Mouse (Mus musculus) left cerebral cortex, adult 6 months (tissue): Measurements from ENCODE around the gene Cblc. TPM values are rescaled to one million over a fixed set of nuclear protein-coding genes. Genes with fewer than 3 reads are reported as not detected.

Experiments
- long read RNA-seq, 2 experiments: library from polyadenylated mRNA; unstranded; transcript quantifications; one replicate each; pipeline ENCODE4 v2.0.0; 2019 to 2020
- polyA plus RNA-seq: library from polyadenylated mRNA; unstranded; fragments of <200 nt; fragmentation: Nextera tagmentation; gene quantifications from 2 replicates; pipeline ENCODE4 v1.2.3, GENCODE M21; 2021

The Cblc gene
- polyA plus RNA-seq = 0.18 TPM in 1 of 2 replicates, not detected in the other
- long read RNA-seq, experiment 1 = 0 reads
- long read RNA-seq, experiment 2 = 0 reads

GRCm38 (mm10) chr7:19796697-19797588 lies at the start of gene Cblc:
Gene Cblc (minus strand): TSS chr7:19796809.

GRCm38 (mm10) chr7:19822604-19823058 lies 26.0 kb upstream of the Cblc start, which contains the start of gene Bcl3:
Gene Bcl3 (minus strand): TSS chr7:19822770.

GRCm38 (mm10) chr7:19770984-19771391 lies 25.6 kb downstream of the Cblc start, which contains the start of gene Bcam:
Gene Bcam (minus strand): TSS chr7:19771016.

GRCm38 (mm10) chr7:19750217-19751069 lies 46.2 kb downstream of the Cblc start, which contains the start of gene Nectin2:
Gene Nectin2 (minus strand): TSS chr7:19750483.

Other genes starting within 250 kb of the Cblc start
- gene Ppp1r37, start 233.7 kb downstream of the Cblc start, polyA plus RNA-seq = 2.7 and 31.4 TPM in 2 replicates
- gene Zfp296, start 219.5 kb downstream of the Cblc start, polyA plus RNA-seq = 3.1 and 3.6 TPM in 2 replicates
- 140 and 141 TPM in 2 replicates for gene Gemin7, start 219.2 kb downstream of the Cblc start, polyA plus RNA-seq
- gene Clasrp, start 192.3 kb downstream of the Cblc start, polyA plus RNA-seq = 9.7 and 15.1 TPM in 2 replicates
- 5.7 and 8.2 TPM in 2 replicates for gene Relb, start 167.4 kb downstream of the Cblc start, polyA plus RNA-seq
- gene Clptm1, start 131.8 kb downstream of the Cblc start, polyA plus RNA-seq = 86.9 and 119 TPM in 2 replicates
- not detected in 2 replicates for gene Apoc2, start 118.9 kb downstream of the Cblc start, polyA plus RNA-seq
- gene Gm44805, start 115.4 kb downstream of the Cblc start, polyA plus RNA-seq = not detected in 2 replicates
- not detected in 2 replicates for gene Apoc4, start 115.3 kb downstream of the Cblc start, polyA plus RNA-seq
- gene Apoc1, start 104.1 kb downstream of the Cblc start, polyA plus RNA-seq = 1.7 and 5.7 TPM in 2 replicates
- gene Apoe, start 97.6 kb downstream of the Cblc start, polyA plus RNA-seq = 7,501 and 8,830 TPM in 2 replicates
- gene Tomm40, start 81.4 kb downstream of the Cblc start, polyA plus RNA-seq = 148 and 163 TPM in 2 replicates
- 5.5 and 5.7 TPM in 2 replicates for gene Nectin2, start 46.3 kb downstream of the Cblc start, polyA plus RNA-seq
- 6.3 and 14.9 TPM in 2 replicates for gene Bcam, start 25.8 kb downstream of the Cblc start, polyA plus RNA-seq
- gene Bcl3, start 26.0 kb upstream of the Cblc start, polyA plus RNA-seq = 0.25 and 0.68 TPM in 2 replicates
- 3.5 and 4.1 TPM in 2 replicates for gene Gm19345, start 55.2 kb upstream of the Cblc start, polyA plus RNA-seq
- gene Ceacam16, start 64.5 kb upstream of the Cblc start, polyA plus RNA-seq = 0.09 TPM in 1 of 2 replicates, not detected in the other
- gene Ceacam19, start 91.2 kb upstream of the Cblc start, polyA plus RNA-seq = not detected in 2 replicates
- 1.2 and 1.4 TPM in 2 replicates for gene Pvr, start 124.4 kb upstream of the Cblc start, polyA plus RNA-seq
- not detected in 2 replicates for gene Igsf23, start 153.9 kb upstream of the Cblc start, polyA plus RNA-seq
- 0.13 TPM in 1 of 2 replicates, not detected in the other for gene Ceacam20, start 168.6 kb upstream of the Cblc start, polyA plus RNA-seq
- not detected in 2 replicates for gene Nlrp9b, start 194.7 kb upstream of the Cblc start, polyA plus RNA-seq